Mouse (Mus musculus) CH12.LX (cell line): ENCODE data around the gene Abca5. TPM values are rescaled to one million over a fixed set of nuclear protein-coding genes. Genes with fewer than 3 reads are reported as not detected.
A peak's percentile ranks its signal among the peaks of the same experiment; 100 is the strongest.

Experiments used
- DNase-seq: peaks from one replicate; pipeline ENCODE4 v3.0.0-alpha.2; 2013; ENCODE audit errors: extremely low read depth
- H3K27ac ChIP-seq: 2 replicates; pipeline ENCODE4 v1.5.1; 2012; ENCODE audit warnings: low read depth, mild to moderate bottlenecking, control low read depth, moderate library complexity; ENCODE audit not compliant: insufficient read depth
- H3K27me3 ChIP-seq: replicated peaks from 2 replicates; pipeline ENCODE3; 2012; ENCODE audit warnings: inconsistent platforms
- H3K36me3 ChIP-seq, 2 experiments: replicated peaks in 1 of 2; 2 replicates each; pipeline versions ENCODE3 to v1.6.1; 2012; ENCODE audit warnings: inconsistent platforms in 1 of 2, low read length in 1 of 2, mild to moderate bottlenecking in 1 of 2, mixed read lengths in 1 of 2, moderate library complexity in 1 of 2; ENCODE audit not compliant: control insufficient read depth in 1 of 2, insufficient read depth in 1 of 2
- H3K4me1 ChIP-seq, 2 experiments: 2 replicates each; pipeline ENCODE4 v1.6.1; 2012; ENCODE audit warnings: inconsistent platforms in 1 of 2, moderate library complexity in 1 of 2; ENCODE audit not compliant: insufficient read depth in 2 of 2, control insufficient read depth in 1 of 2
- H3K4me2 ChIP-seq: 2 replicates; pipeline ENCODE4 v1.6.1; 2012; ENCODE audit warnings: low read depth, mild to moderate bottlenecking, control low read depth; ENCODE audit not compliant: poor library complexity, insufficient read depth, severe bottlenecking
- H3K4me3 ChIP-seq, 3 experiments: fragments of 150-350 bp in 1 of 3; sonication (generic) in 1 of 3; replicated peaks in 1 of 3; 2 replicates each; pipeline versions ENCODE3 to v1.5.1; 2011 to 2012; ENCODE audit warnings: low read depth in 2 of 3, low read length in 2 of 3, mild to moderate bottlenecking in 2 of 3, moderate library complexity in 2 of 3, control low read depth in 1 of 3, improper control_type of control experiment in 1 of 3, inconsistent platforms in 1 of 3, mixed read lengths in 1 of 3; ENCODE audit not compliant: poor library complexity in 1 of 3
- H3K79me2 ChIP-seq: replicated peaks from 2 replicates; pipeline ENCODE4 v1.6.1; 2012; ENCODE audit warnings: mild to moderate bottlenecking, moderate library complexity; ENCODE audit not compliant: control insufficient read depth, poor library complexity, insufficient read depth, severe bottlenecking; ENCODE audit errors: extremely low read depth
- H3K9ac ChIP-seq: 2 replicates; pipeline ENCODE4 v1.6.1; 2012; ENCODE audit warnings: low read depth, mild to moderate bottlenecking, control low read depth, moderate library complexity; ENCODE audit not compliant: insufficient read depth
- H3K9me3 ChIP-seq: replicated peaks from 2 replicates; pipeline ENCODE3; 2012; ENCODE audit warnings: low read length, inconsistent platforms, mixed read lengths
- BHLHE40 ChIP-seq: IDR thresholded peaks from 2 replicates; pipeline ENCODE4 v1.6.1; 2011; ENCODE audit warnings: mild to moderate bottlenecking, low read depth, low read length, improper control_type of control experiment
- CHD1 ChIP-seq: IDR thresholded peaks from 2 replicates; pipeline ENCODE4 v1.6.1; 2012; ENCODE audit warnings: low read depth, low read length, improper control_type of control experiment, inconsistent platforms
- CTCF ChIP-seq, 2 experiments: IDR thresholded peaks in 1 of 2; conservative IDR thresholded peaks in 1 of 2; 2 replicates each; pipeline ENCODE4 v1.5.1; 2011 to 2012; ENCODE audit warnings: low read depth in 2 of 2, low read length in 2 of 2, improper control_type of control experiment in 1 of 2, inconsistent platforms in 1 of 2, mild to moderate bottlenecking in 1 of 2, moderate library complexity in 1 of 2
- E2F4 ChIP-seq: IDR thresholded peaks from 2 replicates; pipeline ENCODE4 v1.6.1; 2011; ENCODE audit warnings: low read depth, low read length, improper control_type of control experiment; ENCODE audit not compliant: insufficient replicate concordance
- ELF1 ChIP-seq: IDR thresholded peaks from 2 replicates; pipeline ENCODE4 v1.6.1; 2014; ENCODE audit warnings: low read depth, mild to moderate bottlenecking, inconsistent platforms, low read length, improper control_type of control experiment
- EP300 ChIP-seq: IDR thresholded peaks from 2 replicates; pipeline ENCODE4 v1.6.1; 2011; ENCODE audit warnings: low read length, improper control_type of control experiment
- ETS1 ChIP-seq: conservative IDR thresholded peaks from 2 replicates; pipeline ENCODE4 v1.6.1; 2012; ENCODE audit warnings: low read depth, mild to moderate bottlenecking, inconsistent platforms, low read length, improper control_type of control experiment, moderate library complexity
- GABPA ChIP-seq: IDR thresholded peaks from 2 replicates; pipeline ENCODE4 v1.6.1; 2012; ENCODE audit warnings: low read depth, low read length, improper control_type of control experiment, inconsistent platforms; ENCODE audit not compliant: insufficient replicate concordance
- HCFC1 ChIP-seq: IDR thresholded peaks from 2 replicates; pipeline ENCODE4 v1.6.1; 2012; ENCODE audit warnings: low read depth, mild to moderate bottlenecking, inconsistent platforms, low read length, improper control_type of control experiment
- IRF4 ChIP-seq: IDR thresholded peaks from 2 replicates; pipeline ENCODE4 v1.6.1; 2014; ENCODE audit warnings: low read depth, mild to moderate bottlenecking, inconsistent platforms, low read length, improper control_type of control experiment
- JUN ChIP-seq: IDR thresholded peaks from 2 replicates; pipeline ENCODE4 v1.6.1; 2011; ENCODE audit warnings: low read depth, mild to moderate bottlenecking, low read length, improper control_type of control experiment, moderate library complexity; ENCODE audit not compliant: insufficient read depth
- JUND ChIP-seq: conservative IDR thresholded peaks from 2 replicates; pipeline ENCODE4 v1.6.1; 2011; ENCODE audit warnings: low read depth, low read length, improper control_type of control experiment
- MAFK ChIP-seq: IDR thresholded peaks from 2 replicates; pipeline ENCODE4 v1.6.1; 2011; ENCODE audit warnings: low read length, improper control_type of control experiment; ENCODE audit not compliant: insufficient replicate concordance
- MAX ChIP-seq: IDR thresholded peaks from 2 replicates; pipeline ENCODE4 v1.6.1; 2011; ENCODE audit warnings: low read length, improper control_type of control experiment
- MXI1 ChIP-seq: IDR thresholded peaks from 2 replicates; pipeline ENCODE4 v1.6.1; 2011; ENCODE audit warnings: mild to moderate bottlenecking, low read depth, low read length, improper control_type of control experiment
- MYC ChIP-seq: IDR thresholded peaks from 2 replicates; pipeline ENCODE4 v1.6.1; 2011; ENCODE audit warnings: low read depth, mild to moderate bottlenecking, improper control_type of control experiment, low read length
- NELFE ChIP-seq: IDR thresholded peaks from 2 replicates; pipeline ENCODE4 v1.6.1; 2011; ENCODE audit warnings: low read depth, low read length, improper control_type of control experiment
- NRF1 ChIP-seq: IDR thresholded peaks from 2 replicates; pipeline ENCODE4 v1.6.1; 2014; ENCODE audit warnings: low read depth, mild to moderate bottlenecking, inconsistent platforms, low read length, improper control_type of control experiment, moderate library complexity
- PAX5 ChIP-seq: IDR thresholded peaks from 2 replicates; pipeline ENCODE4 v1.6.1; 2012; ENCODE audit warnings: low read length, inconsistent platforms, mixed read lengths
- POLR2A ChIP-seq: IDR thresholded peaks from 2 replicates; pipeline ENCODE4 v1.6.1; 2011; ENCODE audit warnings: low read depth, mild to moderate bottlenecking, improper control_type of control experiment, low read length
- POLR2AphosphoS2 ChIP-seq: IDR thresholded peaks from 2 replicates; pipeline ENCODE4 v1.6.1; 2011; ENCODE audit warnings: low read depth, low read length, improper control_type of control experiment
- RAD21 ChIP-seq: IDR thresholded peaks from 2 replicates; pipeline ENCODE4 v1.6.1; 2011; ENCODE audit warnings: low read depth, mild to moderate bottlenecking, low read length, improper control_type of control experiment, moderate library complexity
- SIN3A ChIP-seq: IDR thresholded peaks from 2 replicates; pipeline ENCODE4 v1.6.1; 2012; ENCODE audit warnings: low read length, improper control_type of control experiment, inconsistent platforms
- SMC3 ChIP-seq: IDR thresholded peaks from 2 replicates; pipeline ENCODE4 v1.6.1; 2011; ENCODE audit warnings: low read depth, low read length, improper control_type of control experiment
- TBP ChIP-seq: conservative IDR thresholded peaks from 2 replicates; pipeline ENCODE4 v1.6.1; 2011; ENCODE audit warnings: low read depth, low read length, improper control_type of control experiment
- USF2 ChIP-seq: conservative IDR thresholded peaks from 2 replicates; pipeline ENCODE4 v1.6.1; 2011; ENCODE audit warnings: low read depth, low read length, improper control_type of control experiment
- ZC3H11A ChIP-seq: IDR thresholded peaks from 2 replicates; pipeline ENCODE4 v1.6.1; 2012; ENCODE audit warnings: low read depth, mild to moderate bottlenecking, inconsistent platforms, low read length, improper control_type of control experiment
- ZKSCAN1 ChIP-seq: IDR thresholded peaks from 2 replicates; pipeline ENCODE4 v1.6.1; 2012; ENCODE audit warnings: low read depth, inconsistent platforms, low read length, improper control_type of control experiment, borderline replicate concordance
- ZNF384 ChIP-seq: IDR thresholded peaks from 2 replicates; pipeline ENCODE4 v1.6.1; 2012; ENCODE audit warnings: low read depth, low read length, improper control_type of control experiment, inconsistent platforms
- dilution Hi-C: fragments of 300-500 bp; cut with MboI; formaldehyde crosslinking; loops from 2 replicates; pipeline ENCODE4 v1.14.3; 2020; ENCODE audit warnings: low sequenced_read_pairs; ENCODE audit not compliant: extremely low pct_unique_long_range_greater_than_20kb, extremely low pct_ligation_motif_present
- in situ Hi-C: fragments of 300-500 bp; cut with MboI; formaldehyde crosslinking; loops from 3 replicates; pipeline ENCODE4 v1.14.3; 2019; ENCODE audit warnings: low sequenced_read_pairs, low pct_ligation_motif_present, low pct_unique_long_range_greater_than_20kb, mixed read lengths
- polyA plus RNA-seq: library from polyadenylated mRNA; unstranded; fragments of >175 nt; gene quantifications from 2 replicates; pipeline ENCODE4 v1.2.1, GENCODE M21; 2012; ENCODE audit warnings: low read depth; ENCODE audit not compliant: insufficient read length
- total RNA-seq, 2 experiments: library from RNA; depleted of rRNA; stranded (reverse); fragments of 300-350 nt in 1 of 2; fragments of >200 nt in 1 of 2; gene quantifications; 2 replicates each; pipeline ENCODE4 v1.2.3; 2012 to 2014

Gene Abca5
- total and polyA plus RNA-seq, 3 experiments, result 5.0 to 6.2 (median 6.2) TPM

DNA sequence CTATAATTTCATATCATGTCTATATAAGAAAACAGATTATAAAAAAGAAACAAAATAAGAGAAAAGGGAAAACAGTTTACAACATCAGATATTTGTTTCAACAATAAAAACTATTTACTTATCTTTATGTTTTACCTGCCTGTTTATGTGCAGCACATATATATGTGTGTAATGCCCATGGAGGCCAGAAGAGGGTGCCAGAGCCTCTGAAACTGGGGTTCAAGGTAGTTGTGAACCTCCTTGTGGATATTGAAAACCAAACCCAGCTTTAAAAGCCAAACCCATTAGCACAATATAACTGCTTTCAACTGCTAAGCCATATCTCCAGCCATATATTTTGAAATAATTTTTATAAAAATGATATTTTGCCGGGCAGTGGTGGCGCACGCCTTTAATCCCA, 27.5 kb upstream of the Abca5 start:
- peak; percentile 87 for DNase-seq
- in situ Hi-C loops, result loop anchor here (5.0 to 25.0 kb wide), 3 partner anchors 70 to 697 kb away; partner anchors contain the start of gene Kcnj2
- Histone ChIP-seq H3K36me3 (no peaks in the 10 kb centered on the region), H3K27ac (no peak overlapping the region), H3K4me1 (peaks cover 2 to 15% of the 10 kb centered on the region in 2 experiments; a peak in 3 of 4 replicates), H3K4me2 (no peak overlapping the region), H3K4me3 (no peak overlapping the region), H3K27me3 (no peaks in the 10 kb centered on the region), H3K9me3 (no peaks in the 10 kb centered on the region), H3K9ac (no peak overlapping the region), H3K79me2 (no peaks in the 10 kb centered on the region)
- TF ChIP-seq PAX5 (no peak), NRF1 (no peak), HCFC1 (no peak), BHLHE40 (no peak), POLR2AphosphoS2 (no peak), POLR2A (no peak), USF2 (no peak), NELFE (0 out of 2 replicates have a peak, but pooled peaks have one; percentile 8), CTCF (conservative IDR thresholded peaks at IDR 0.05 in 1 of 2, IDR thresholded peaks at IDR 0.05 in 1 of 2; ENCODE audit: low read depth in 2 of 2, low read length in 2 of 2) (peak; percentile 91 to 99; a peak in 3 of 4 replicates), IRF4 (no peak), ETS1 (no peak), RAD21 (peak; percentile 100), ELF1 (no peak), SMC3 (peak; percentile 99), ZC3H11A (peak; percentile 96), GABPA (no peak)
- dilution Hi-C loops, result no loop called here

DNA sequence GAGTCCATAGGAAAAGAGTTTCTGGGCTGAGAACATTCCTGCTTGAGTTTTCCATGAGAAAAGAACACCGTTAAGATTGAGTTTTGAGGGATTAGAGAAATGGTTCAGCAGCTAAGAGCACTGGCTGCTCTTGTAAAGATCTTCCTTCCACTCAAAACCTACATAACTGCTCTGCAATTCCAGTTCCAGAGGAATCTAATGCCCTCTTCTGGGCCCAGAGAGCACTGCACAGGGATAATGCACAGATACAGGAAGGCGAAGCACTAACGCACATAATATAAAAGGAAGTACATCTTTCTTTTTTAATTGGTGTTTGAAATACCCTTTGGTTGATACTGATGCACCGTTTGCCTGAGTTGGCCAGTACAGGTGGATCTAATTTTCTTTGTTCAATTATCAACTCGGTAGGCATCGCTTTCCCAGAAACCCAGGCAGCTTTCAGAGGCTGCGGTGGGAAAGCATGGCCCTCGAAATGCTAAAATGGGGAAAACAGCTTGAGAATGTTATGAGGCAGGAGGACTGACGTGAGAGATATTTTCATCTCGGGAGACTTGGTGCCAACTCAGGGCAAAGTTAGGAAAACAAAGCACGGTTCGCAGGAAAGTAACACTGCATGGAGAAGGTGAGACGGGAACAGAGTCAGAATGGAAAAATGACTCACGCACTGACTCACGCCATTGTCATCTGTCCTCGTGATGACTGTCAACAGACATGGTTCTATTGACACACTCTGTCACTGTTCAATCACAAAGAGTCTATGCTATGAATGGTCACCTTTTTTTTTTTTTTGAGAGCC, 20.4 kb upstream of the Abca5 start:
- Histone ChIP-seq H3K27ac (no peak overlapping the region), H3K9ac (no peak overlapping the region), H3K27me3 (no peaks in the 10 kb centered on the region), H3K9me3 (no peaks in the 10 kb centered on the region), H3K4me3 (peak overlapping the region in 1 of 3 experiments; percentile 3), H3K4me1 (peaks cover 0 to 5% of the 10 kb centered on the region in 2 experiments; a peak in 3 of 4 replicates), H3K79me2 (no peaks in the 10 kb centered on the region), H3K36me3 (no peaks in the 10 kb centered on the region), H3K4me2 (peak overlapping the region; percentile 75)
- DNase-seq, result peak; percentile 46
- in situ Hi-C loops (loop anchor here (25.0 kb wide), 1 partner anchor 704 kb away; the partner anchor contains the start of gene Kcnj2), dilution Hi-C loops (no loop called here)
- 0 out of 2 replicates have a peak, but pooled peaks have one; percentile 23 for TF ChIP-seq ZC3H11A
- no peak for TF ChIP-seq GABPA
- peak; percentile 84 for TF ChIP-seq BHLHE40
- no peak for TF ChIP-seq POLR2A
- no peak for TF ChIP-seq MYC
- peak; percentile 48; the same call in 1 of the 2 replicates for TF ChIP-seq IRF4
- TF ChIP-seq MAFK, result 0 out of 2 replicates have a peak, but pooled peaks have one; percentile 3
- TF ChIP-seq SMC3, result peak; percentile 63
- no peak for TF ChIP-seq ZKSCAN1
- 0 out of 2 replicates have a peak, but pooled peaks have one; percentile 48 for TF ChIP-seq MXI1
- TF ChIP-seq RAD21, result peak; percentile 67
- peak; percentile 34; the same call in 1 of the 2 replicates for TF ChIP-seq MAX
- peak; percentile 45; the same call in 1 of the 2 replicates for TF ChIP-seq JUN
- peak; percentile 47 for TF ChIP-seq EP300
- TF ChIP-seq E2F4, result no peak
- TF ChIP-seq TBP, result no peak
- TF ChIP-seq JUND, result peak; percentile 66
- peak; percentile 81 for TF ChIP-seq ETS1
- TF ChIP-seq NRF1, result no peak
- TF ChIP-seq CHD1, result no peak
- no peak; the same call in 1 of the 2 replicates for TF ChIP-seq SIN3A
- TF ChIP-seq POLR2AphosphoS2, result no peak
- no peak; the same call in 1 of the 2 replicates for TF ChIP-seq NELFE
- TF ChIP-seq ZNF384, result peak; percentile 30; the same call in 1 of the 2 replicates
